Mouse (Mus musculus) retina, postnatal 7 days (tissue): Measurements from ENCODE around the gene Inka2.

ENCODE experiments used
- DNase-seq: peaks from one replicate; pipeline ENCODE4 v3.0.0-alpha.2; 2012; ENCODE audit warnings: low read depth, low spot score

Inka2 gene

GRCm38 (mm10) chr3:105721681-105722201 is 17.3 kb downstream of the Inka2 start:
- no peak for DNase-seq

DNA sequence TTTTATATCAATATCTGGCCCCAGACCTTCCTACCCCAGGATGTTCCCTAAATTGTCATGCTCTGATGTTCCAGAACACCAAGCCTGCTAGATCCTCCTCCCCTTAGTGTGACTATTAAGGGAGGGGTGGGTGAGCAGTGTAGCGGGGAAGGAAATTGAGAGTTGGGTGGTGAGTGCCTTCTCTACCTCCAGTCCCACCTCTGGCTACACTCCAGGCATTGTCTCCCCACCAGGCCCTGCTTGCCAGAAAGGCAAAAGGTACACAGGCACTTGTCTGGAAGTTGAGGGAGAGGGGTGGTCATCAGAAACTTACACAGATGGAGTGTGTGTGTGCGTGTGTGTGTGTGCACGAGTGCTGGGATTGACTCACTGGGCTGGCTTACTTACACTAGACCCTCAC is 18.1 kb downstream of the Inka2 start:
- DNase-seq, result no peak

- no peak for DNase-seq
Observed at GRCm38 (mm10) chr3:105726037-105726436, 21.6 kb downstream of the Inka2 start.

DNA sequence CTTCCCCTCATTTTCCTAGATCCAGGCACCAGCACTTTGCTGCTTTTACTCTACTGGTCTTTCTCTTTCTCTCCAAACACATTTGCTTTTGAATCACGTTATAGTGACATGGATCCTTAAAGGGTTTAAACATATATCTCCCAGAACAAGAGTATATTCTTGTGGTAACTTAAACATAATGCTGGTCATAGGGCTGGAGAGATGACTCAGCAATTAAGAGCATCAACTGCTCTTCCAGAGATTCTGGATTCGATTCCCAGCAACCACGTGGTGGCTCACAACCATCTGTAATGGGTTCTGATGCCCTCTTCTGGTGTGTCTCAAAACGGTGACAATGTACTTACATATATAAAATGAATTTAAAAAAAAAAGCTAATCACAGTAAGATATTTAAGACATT is 28.0 kb downstream of the Inka2 start:
- no peak for DNase-seq

DNA sequence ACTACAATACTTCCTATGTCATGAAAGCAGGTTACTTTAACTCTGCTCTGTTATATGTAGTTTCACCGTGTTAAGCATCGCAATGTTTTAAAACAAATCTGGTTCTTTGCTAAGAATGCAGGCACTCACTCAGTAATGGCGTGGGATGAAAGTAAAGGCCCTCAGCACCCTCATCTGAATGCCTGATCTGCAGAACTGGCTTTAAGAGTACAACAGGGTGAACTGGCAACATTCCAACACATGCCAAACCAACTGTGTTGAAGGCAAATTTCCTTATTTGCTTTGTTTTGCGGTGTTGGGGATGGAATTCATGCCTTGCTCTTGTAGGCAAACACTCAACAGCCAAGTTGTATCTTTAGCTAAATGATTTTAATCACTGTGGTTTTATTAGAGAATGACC is 29.1 kb downstream of the Inka2 start:
- no peak for DNase-seq

DNA sequence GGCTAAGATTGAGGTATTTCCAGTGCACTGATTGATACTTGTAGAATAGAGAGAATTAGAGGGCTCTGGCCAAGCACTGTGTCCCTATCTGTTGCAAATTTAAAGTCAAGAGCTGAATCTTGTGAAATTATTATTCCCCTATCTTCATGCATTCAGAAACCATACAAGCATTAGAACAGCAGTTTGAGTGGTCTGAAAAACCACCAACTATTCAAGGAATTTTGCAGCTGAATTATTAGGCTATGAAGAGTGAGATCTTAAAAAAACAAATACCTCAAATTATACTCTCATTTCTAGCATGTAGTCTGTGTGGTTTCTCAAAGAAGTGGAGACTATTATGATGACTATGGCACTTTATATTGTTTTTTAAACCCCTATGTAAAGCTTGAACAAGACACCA is 30.9 kb downstream of the Inka2 start:
- DNase-seq, result no peak

GRCm38 (mm10) chr3:105736148-105736547 is 31.7 kb downstream of the Inka2 start:
- DNase-seq, result no peak

- DNase-seq, result no peak
Observed at GRCm38 (mm10) chr3:105737070-105737469, 32.7 kb downstream of the Inka2 start.

DNA sequence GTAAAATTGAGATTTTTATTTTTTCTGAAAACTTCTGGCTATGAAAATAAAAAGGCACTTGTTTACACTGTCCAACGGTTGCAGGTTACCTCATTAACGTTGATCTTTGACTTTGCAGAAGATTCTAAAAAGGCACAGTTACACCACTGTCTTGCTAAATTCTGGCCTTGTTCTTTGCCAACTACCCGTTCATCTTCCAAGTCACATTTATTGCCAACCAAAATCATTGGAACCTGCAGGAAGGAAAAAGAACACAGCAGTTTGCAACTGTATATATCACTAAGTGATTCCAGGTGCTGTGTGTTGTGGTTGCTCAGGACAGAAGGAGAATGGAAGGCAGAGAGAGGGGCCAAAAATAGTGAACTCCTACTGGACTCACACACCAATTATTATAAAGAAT is 33.3 kb downstream of the Inka2 start:
- no peak for DNase-seq

GRCm38 (mm10) chr3:105746542-105746941 is 42.1 kb downstream of the Inka2 start:
- DNase-seq, result no peak

DNA sequence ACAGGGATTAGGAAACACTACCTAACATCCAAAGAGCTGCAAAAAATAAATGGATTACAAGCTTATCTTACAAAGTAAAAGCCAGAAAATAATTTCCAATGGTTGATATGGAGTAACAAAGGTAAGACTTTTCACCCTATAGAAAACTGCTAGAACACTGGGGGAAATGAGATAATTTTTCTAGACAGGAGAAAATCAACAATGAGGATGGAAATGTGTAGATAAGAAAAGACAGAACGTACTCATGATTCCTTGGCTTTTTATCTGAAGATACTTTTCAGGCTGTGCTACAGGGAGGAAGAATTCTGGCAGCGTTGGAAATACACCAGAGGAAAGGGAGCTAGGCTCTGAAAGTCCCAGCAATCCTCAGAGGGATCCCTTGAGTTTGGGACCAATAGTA is 46.4 kb downstream of the Inka2 start:
- DNase-seq, result no peak

DNA sequence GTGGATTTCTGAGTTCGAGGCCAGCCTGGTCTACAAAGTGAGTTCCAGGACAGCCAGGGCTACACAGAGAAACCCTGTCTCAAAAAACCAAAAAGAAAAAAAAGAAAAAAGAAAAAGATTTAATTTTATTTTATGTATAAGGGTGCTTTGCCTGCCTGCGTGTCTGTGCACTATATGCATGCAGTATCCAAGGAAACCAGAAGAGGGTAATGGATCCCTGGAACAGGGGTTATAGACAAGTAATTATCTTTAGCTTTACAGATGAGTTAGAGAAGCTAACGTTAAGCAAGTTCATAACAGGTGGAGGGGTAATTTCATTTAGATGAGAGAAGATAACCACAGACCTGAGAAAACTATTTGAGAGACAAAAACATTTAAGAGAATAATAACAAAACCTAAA is 49.8 kb downstream of the Inka2 start:
- DNase-seq, result no peak

GRCm38 (mm10) chr3:105755123-105755522 is 50.7 kb downstream of the Inka2 start:
- DNase-seq, result no peak

DNA sequence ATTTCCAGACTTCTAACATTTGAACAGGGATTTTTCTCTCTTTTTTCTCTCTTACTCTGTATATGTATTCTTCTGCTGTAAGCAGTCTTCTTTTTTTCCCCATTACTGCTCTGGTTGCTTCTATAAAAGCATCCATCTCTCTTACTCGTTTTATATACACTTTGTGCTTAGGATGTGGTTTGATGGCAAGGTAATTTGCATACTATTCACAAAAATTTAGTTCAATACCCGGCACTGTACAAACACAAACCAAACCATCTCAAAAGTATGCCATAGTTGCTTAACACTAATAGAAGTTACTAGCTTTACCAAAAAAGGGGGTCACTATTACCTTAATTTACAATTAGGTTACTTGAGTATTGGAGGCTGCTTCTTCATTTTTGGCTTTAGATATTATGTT is 52.1 kb downstream of the Inka2 start:
- no peak for DNase-seq

- DNase-seq, result no peak
Observed at GRCm38 (mm10) chr3:105757323-105758083, 53.1 kb downstream of the Inka2 start.

GRCm38 (mm10) chr3:105758098-105758497 is 53.7 kb downstream of the Inka2 start:
- DNase-seq, result no peak

DNA sequence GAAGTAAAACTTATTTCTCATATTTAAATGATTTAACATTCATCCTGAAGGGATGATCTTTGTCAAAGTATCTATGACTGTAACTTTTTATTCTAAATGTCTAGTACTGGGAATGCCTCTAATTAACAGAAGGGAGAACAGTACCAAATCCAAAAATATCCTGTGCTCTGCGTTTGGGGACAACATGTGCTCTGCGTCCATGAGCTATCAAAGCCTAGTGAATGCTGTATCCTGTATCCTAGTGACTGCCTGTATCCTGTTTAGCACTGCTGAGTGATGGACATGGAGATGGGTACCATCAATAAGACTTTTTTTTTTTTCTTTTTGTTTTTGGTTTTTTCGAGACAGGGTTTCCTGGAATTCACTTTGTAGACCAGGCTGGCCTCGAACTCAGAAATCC is 54.3 kb downstream of the Inka2 start:
- no peak for DNase-seq

GRCm38 (mm10) chr3:105760063-105760462 is 55.7 kb downstream of the Inka2 start:
- DNase-seq, result no peak

GRCm38 (mm10) chr3:105763132-105763851 is 58.9 kb downstream of the Inka2 start:
- DNase-seq, result no peak

DNA sequence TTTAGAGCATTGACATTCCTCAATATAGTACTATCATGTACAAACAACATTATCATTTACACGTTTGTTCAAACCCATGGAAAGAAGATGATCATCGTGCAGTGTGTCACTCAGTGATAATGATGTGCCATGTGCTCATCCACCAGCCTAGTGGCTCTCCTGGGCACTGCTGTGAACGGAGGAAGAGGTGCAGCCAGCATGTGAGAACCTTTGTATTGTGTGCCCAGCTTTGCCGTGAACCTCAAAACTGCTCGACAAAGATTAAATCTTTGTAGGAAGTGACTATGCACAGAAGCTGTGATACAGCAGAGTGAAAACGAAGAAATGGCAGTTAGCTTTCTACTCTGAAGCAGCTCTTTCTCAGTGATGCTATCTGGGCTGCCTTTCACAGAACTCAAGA is 64.1 kb downstream of the Inka2 start:
- no peak for DNase-seq

DNA sequence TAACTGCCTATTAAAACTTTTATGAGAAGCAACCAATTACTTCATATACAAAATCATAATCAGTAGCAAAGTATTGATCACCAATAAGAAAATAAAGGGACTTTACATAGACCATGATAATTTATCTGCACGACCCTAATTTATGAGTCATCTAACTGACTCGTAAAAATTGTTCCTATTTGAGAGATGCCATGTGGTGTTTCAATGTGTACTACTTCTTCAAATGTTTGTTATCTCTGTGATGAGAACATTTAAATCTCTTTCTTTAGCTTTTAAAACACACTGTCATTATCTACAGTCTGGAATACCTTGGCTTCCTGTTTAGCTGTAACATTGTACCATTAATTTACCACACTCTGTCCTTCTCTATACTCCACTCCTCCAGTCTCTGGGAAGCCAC is 65.0 kb downstream of the Inka2 start:
- no peak for DNase-seq
